Mouse (Mus musculus) activated CD4-positive, CD25-positive, alpha-beta regulatory T cell, adult 4 months (primary cell): ENCODE results near the gene Myo1e. TPM values are rescaled to one million over a fixed set of nuclear protein-coding genes. Genes with fewer than 3 reads are reported as not detected.

Experiments
- ATAC-seq: one replicate; pipeline ENCODE4 v1.8.0; 2017
- polyA plus RNA-seq, 2 experiments: library from polyadenylated mRNA; unstranded; fragments of 100-300 nt; shearing (Covaris generic); gene quantifications; one replicate each; pipeline ENCODE4 v1.2.1; 2017

Myo1e gene
- polyA plus RNA-seq = 10 to 100 TPM; 25.8 to 27.8 TPM

- peak; percentile 87 for ATAC-seq
Measured at GRCm38 (mm10) chr9:70207151-70207831, at the start of gene Myo1e. TSS of gene Myo1e (plus strand) at chr9:70207350.

- ATAC-seq = no peak
Measured at GRCm38 (mm10) chr9:70160071-70160470, 47.1 kb upstream of the Myo1e start.

DNA sequence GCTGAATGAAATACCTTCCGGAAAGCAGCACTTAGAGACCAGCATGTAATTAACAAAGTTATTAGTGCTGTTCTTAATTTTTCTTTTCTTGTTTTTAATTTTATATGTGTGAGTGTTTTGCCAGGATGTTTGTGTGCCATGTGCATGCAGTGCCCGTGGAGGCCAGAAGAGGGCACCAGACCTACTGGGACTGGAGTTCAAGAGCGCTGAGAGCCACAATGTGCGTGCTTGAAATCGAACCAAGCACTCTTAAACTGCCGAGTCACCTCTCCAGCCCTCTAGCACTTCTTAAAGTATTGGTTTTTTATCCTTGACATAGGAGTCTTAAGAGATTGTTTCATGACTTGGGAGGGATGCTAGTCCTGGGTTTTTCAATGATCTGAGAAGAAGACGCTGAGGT is 38.2 kb upstream of the Myo1e start:
- ATAC-seq = no peak

DNA sequence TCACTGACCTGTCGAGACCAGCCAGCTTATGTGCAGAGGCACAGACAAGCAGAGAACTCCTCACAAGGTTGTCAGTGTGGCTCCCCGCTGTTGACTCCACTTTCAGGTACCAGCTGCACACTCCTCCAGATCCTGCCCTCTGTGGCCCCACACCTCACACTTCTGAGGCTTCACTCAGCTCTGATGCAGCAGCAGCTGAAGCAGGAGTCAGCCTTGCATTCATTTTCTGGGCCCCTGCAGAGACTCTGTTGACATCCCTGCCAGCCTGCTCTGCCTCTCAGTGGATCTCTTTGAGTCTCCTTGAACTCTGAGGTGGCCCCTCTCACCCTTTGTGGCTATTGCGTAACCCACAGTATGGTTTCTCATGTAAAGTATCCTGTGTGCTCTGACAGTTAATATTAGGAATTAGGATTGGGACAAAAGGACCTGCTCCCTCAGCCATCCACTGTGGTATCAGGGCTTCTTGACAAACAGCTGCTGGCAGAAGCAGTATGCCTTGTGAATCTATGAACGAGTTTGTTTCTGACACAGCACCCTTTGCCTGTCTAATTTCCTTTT is 32.8 kb upstream of the Myo1e start:
- ATAC-seq = no peak

GRCm38 (mm10) chr9:70174896-70175295 is 32.3 kb upstream of the Myo1e start:
- no peak for ATAC-seq

GRCm38 (mm10) chr9:70176291-70176690 is 30.9 kb upstream of the Myo1e start:
- ATAC-seq = no peak

DNA sequence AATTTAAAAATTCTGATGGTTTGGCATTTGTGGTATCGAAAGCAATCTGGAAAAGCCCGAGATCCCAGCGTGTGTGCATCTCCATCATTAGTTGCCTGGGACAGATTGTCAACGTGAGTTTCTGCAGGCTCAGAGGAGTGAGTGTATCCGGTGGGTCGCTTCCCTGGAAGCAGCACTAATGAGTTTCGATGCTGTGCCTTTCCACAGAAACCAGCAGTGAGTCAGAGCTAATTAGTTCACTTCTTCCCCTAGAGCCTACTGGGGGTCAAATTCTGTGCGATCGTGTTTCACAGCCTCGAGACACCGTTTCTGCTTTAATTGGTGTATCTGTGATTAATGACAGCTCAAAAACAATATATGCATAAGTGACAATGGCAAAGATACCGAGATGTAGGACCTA is 25.4 kb upstream of the Myo1e start:
- ATAC-seq = no peak

DNA sequence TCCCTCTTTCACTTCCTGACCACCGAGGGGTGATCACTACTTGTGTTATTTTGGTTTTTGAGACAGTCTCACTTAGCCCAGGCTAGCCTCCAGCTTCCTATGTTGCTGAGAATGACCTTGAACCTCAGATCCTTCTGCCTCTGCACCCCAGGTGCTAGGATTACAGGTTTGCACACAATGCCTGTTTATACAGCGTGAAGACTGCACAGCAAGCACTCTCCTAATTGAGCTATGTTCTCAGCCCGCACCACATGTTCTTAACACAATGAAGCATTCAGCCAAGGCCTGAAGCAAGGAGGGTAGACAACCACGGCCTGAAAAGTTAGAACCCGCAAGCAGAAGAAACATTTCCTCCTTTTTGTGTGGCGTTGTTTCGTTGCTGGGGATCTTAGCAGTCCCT is 24.5 kb upstream of the Myo1e start:
- no peak for ATAC-seq

DNA sequence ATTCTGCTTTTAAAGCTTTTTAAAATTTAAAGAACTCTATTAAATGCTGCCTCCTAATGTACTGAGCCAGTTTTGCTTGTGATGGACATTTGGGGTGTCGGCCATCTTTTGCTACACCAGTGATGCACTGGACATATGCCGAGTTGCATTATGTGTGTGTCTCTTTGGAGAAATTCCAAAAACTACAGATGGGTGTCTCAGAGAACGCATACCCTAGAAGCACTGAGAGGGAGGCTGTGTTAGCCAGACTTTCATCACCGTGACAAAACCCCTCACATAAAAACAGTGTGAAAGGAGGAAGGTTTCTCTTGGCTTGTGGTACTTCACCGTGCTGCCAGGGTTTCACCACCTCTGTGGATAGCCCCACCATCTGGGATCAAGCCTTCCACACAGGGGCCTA is 14.8 kb upstream of the Myo1e start:
- ATAC-seq = no peak

- no peak for ATAC-seq
Measured at GRCm38 (mm10) chr9:70194622-70195021, 12.5 kb upstream of the Myo1e start.

GRCm38 (mm10) chr9:70196956-70197659 is 10.0 kb upstream of the Myo1e start:
- no peak for ATAC-seq

- ATAC-seq = no peak
Measured at GRCm38 (mm10) chr9:70197992-70198391, 9.2 kb upstream of the Myo1e start.

DNA sequence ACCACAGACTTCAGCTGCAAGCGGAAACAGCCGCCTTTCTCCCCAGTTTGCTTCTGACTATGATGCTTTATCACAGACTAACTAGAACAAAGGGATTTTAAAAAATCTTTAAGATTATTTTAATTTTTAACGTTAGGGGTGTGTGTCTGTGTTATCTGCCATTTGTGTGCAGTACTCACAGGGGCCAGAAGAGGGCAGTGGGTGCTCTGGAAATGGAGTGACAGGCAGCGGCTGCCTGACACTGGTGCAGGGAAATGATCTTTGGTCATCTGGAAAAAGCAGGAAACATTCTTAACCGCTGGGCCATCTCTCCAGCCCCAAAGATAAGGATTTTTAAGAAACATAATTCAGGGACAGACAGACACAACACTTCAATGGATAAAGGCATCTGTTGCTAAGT is 4.4 kb upstream of the Myo1e start:
- no peak for ATAC-seq

GRCm38 (mm10) chr9:70203267-70204076 is 3.7 kb upstream of the Myo1e start:
- no peak for ATAC-seq

DNA sequence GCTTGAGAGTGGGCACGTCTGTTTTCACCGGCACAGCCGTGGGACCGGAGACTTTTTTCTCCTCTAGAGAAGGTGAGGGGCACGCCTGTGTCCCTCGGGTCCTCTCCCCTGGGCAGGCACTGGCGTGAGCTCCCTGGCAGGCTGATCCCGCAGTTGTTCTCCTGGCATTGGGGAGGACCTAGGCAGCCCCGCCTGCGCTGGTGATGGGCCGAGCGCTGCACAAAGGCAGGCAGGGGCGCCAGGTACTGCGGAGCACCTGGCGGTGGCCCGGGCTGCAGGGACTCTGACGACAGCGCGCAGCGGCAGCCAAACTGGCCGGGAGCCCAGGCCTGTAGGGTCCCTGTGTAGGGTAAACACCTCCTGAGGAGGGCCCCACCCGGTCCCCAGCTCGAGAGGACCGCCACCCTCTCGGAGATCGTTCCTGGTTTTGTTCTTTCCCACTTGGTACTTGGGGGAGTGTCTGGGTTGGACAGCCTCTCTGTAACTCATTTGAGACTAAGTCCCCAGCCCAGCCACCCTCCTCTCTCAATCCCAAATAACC is 901 bp downstream of the Myo1e start:
- peak; percentile 38 for ATAC-seq

DNA sequence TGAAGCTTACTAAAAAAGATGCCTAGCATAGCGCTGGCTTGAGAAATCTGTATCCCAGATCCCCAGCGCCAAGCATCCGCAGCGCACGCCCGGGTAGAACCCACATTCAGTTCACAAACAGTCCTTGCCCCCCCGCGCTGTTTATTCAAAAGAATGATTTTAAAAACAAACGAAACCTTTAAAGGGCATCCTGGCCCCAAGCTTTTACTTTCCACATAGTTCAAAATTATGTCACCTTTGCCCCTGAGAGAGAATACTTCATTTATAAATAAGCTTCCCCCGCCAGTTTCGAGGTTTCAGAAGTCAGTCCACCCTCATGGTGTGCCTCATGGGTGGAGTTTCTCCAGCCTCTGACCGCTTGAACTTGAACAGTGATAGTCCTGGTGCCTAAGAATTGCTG is 1.6 kb downstream of the Myo1e start:
- ATAC-seq = no peak

- ATAC-seq = peak; percentile 33
Measured at GRCm38 (mm10) chr9:70209296-70210049, 2.3 kb downstream of the Myo1e start.

GRCm38 (mm10) chr9:70211638-70212037 is 4.5 kb downstream of the Myo1e start:
- ATAC-seq = no peak

GRCm38 (mm10) chr9:70216517-70216916 is 9.4 kb downstream of the Myo1e start:
- no peak for ATAC-seq

DNA sequence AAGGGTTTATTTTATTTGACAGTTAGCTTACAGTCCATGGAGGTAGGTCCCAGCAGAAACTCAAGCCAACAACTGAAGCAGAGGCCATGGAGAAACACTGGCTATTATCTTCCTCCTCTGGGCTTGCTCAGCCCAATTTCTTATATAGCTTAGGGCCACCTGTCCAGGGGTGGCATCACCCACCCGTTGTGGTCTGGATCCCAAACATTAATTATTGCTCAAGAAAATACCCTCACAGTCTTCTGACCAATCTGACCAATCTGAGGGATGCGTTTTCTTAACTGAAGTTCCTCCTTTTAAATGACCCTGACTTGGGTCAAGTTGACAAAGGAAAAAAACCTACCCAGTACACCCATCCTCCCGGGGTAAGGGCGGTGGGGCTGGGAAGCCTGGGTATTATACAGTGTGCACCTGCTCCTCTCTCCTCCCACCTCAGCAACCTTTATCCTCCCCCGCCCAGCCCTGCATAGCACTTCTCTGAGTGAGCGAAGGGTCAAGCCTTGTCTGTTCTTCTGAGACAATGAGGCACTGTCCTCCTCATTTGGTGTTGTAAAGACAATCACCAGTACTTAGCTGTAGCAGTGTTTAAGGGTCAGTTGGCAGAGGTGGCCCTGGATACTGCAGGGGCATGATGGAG is 12.3 kb downstream of the Myo1e start:
- no peak for ATAC-seq

GRCm38 (mm10) chr9:70220461-70221170 is 13.5 kb downstream of the Myo1e start:
- no peak for ATAC-seq
